Mouse (Mus musculus) left cerebral cortex, adult 8-10 months (tissue): Measurements from ENCODE around the gene Eno4. TPM values are rescaled to one million over a fixed set of nuclear protein-coding genes. Genes with fewer than 3 reads are reported as not detected.
"Not testable (repeated sequence)": the region's sequence is repeated elsewhere in the genome, so short reads cannot be mapped to it uniquely, and the experiment has no call there.

ENCODE experiments used
- DNase-seq, 2 experiments: peaks; one replicate each; pipeline ENCODE4 v3.0.0; 2022; ENCODE audit warnings: low spot score in 2 of 2
- total RNA-seq, 4 experiments: library from RNA; stranded (reverse); gene quantifications; 2 replicates each; pipeline ENCODE4 v1.2.4; 2022

Eno4 gene
- 1 to 10 TPM; 2.2 to 3.0 (median 2.7) TPM for total RNA-seq

DNA sequence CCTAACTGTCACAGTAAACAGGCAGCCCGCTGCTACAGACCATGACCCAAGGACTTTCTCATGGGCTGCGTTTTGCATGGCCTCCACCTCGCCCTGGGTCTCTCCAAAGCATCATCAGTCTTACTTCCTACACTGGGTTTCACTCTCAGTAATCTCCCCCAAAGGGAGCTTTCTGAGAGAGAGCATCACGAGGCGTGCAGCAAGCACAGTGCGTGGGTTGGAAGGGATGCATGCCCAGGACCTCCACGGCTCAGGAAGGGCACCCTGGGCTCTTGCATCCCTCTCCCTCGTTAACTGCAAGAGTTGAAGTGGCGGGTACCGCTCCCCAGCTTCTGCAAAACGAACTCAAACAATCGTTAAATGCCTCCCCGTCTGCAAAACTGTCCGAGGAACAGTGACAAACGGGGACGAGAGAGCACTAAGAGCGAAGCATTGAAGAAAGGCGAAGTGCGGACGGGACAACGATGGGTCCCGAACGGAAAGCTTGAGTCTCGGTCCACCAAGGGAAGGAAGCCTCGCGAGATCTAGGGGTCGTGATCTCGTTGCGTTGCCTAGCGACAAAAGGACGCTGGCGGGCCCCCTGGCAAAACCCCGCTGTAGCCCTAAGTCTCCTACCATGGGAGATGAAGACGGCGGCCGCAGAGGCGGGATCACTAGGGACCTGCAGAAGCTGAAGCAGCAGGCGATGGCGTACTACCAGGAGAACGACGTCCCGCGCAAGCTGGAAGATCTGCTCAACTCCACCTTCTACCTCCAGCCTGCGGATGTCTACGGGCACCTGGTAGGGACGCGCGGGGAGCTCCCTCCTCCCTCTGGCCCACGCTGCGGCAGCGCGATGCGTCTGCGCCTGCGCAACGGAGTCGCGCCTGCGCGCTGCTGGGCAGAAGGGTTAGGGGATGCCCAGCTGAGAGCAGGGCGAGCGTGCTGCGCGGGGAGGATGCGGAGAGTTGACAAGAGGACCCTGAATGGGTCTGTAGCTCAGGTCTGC, at the start of gene Eno4, which contains the start of gene Hspa12a:
Eno4 (plus strand) TSS at position 585 of the 988 bp plus-strand sequence.
Hspa12a (minus strand) TSS at position 814 of the 988 bp plus-strand sequence.
- DNase-seq, result peak; percentile 94 to 95

DNA sequence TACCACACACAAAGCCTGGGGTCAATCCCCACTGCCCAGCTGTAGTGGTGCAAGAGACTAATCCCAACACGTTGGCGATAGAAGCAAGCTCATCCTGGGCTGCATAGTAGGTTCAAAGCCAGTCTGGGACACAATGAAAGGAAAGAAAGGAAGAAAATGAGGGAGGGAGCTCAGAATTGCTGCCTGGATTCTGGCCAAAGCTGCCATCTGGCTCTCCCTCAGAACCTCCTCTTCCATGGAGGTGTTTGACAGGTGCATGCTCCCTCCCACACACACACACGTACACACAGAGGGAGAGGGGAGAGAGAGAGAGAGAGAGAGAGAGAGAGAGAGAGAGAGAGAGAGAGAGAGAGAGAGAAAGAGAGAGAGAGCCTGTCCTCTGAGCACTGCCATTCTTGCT, 47.0 kb upstream of the Eno4 start:
- DNase-seq, result peak in 1 of 2 experiments; percentile 63

DNA sequence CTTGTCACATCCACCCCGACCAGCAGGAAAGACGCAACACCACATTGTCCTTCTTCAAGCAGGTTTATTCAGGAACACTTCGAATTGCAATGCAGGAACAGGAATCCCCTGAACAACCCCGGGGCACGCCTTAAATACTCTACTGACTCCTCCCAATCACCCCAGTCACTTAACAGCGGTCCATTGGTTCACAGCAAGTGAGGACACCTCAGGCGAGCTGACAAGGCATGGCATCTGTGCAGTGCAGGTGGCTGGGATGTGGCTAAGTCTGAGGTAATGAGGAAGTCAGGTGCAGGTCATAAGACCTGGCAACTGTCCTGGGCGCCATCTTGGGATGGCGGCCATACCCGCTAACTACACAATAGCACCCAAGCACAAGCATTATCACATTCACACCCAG, 42.8 kb upstream of the Eno4 start:
- not testable (repeated sequence) for DNase-seq

DNA sequence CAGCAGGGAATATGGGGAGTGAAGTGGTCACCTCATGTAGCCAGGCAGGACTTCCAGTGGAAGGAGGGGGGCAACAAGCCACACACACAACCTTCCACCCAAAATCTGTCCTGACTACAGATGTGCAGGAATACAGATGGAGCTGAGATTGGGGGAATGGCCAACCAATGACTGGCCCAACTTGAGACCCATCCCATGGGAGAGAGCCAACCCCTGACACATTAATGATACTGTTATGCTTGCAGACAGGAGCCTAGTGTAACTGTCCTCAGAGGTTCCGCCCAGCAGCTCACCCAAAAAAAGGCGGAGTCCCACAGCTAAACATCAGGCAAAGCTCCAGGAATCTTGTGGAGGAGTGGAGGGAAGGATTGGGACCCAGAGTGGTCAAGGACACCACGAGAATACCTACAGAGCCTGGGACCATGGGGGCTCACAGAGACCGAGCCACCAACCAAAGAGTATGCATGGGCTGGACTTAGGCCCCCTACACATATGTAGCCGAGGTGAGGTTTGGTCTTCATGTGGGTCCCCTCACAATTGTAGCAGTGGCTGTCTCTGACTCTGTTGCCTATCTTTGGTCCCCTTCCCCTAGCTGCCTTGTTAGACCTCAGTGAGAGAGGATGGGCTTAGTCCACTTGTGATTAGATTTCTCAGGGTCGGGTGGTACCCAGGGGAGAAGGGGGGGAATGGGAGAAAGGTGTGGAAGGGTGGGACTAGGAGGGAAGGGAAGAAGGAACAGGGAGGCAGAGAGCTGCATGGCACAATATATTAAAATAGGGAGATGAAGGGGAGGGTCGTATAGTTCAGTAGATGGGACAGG, 39.9 kb upstream of the Eno4 start:
- no peak for DNase-seq

DNA sequence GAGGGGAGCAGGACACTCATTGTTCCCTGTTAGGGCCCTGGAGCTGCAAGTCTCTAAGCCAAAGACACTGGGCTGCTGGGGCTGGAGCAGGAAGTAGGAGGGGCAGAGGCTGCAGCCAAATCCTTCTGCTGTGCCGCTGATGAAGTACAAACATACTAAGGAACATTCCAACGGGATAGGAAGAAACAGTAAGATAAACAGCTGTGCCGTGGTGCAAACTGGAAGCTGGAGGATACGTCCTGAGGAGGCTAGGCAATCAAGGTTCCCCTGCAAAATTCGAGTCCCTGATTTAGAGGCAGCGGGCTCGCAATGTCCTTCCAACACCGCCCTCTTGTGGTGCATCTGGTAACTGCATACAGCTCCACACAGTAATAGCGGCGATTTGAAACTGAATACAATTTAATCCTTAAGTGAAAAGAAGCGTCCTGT, 39.3 kb upstream of the Eno4 start:
- DNase-seq, result peak in 1 of 2 experiments; percentile 92

DNA sequence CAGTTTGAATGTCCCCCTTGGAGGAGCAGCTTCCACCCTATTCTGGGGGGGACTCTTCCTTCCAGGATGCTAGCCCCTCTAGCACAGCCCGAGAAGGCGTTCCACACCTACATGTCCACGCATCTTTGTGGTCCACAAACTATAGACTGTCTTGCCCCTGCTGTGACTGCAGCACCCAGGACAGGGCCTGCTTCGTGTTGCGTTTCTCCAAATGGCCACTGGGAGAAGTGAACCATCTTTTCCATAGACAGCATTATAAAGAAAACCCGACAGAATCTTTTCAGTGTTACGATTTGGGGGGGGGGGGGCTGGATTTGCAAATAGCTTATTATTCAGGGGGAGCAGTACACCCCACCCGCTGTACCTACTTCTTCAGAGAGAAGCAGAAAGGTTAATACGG, 36.5 kb upstream of the Eno4 start:
- no peak for DNase-seq

DNA sequence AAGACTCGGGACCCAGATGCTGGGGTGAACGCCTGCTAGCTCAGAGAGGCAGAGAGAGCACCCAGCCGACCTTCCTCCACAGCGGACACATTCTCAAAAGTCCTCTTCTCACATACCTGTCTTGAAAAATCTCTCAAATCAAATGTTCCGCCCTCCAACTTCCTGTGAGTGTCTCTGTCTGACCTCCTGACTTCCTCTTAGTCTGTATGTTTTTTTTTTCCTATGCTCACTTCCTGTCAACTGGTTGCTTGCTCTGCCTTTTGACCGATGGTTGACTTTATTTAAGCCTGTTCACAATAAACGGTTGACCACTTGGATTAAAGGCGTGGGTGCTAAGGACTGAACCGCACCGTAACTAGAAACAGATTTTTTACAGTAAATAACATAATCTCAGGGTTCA, 35.2 kb upstream of the Eno4 start:
- DNase-seq, result no peak

DNA sequence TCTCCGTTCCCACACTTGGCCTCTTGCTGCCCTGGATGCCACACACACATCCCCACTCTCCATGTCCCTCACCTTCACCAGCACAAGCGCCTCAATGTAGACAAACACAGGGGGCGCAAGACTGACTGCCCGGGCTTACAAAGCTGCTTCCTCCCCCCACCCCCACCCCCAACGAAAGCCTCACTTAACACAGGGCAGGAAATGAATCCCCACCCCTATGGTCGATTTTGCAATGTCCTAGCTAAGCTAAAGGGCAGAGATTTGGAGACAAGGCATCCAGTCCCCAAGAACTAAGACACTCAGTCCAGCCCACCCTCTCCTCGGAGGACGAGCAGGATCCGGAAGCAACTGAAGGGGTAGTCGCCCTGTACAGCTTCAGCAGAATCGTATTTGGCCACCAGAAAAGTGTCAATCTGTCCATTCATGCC, 32.3 kb upstream of the Eno4 start:
- no peak for DNase-seq

DNA sequence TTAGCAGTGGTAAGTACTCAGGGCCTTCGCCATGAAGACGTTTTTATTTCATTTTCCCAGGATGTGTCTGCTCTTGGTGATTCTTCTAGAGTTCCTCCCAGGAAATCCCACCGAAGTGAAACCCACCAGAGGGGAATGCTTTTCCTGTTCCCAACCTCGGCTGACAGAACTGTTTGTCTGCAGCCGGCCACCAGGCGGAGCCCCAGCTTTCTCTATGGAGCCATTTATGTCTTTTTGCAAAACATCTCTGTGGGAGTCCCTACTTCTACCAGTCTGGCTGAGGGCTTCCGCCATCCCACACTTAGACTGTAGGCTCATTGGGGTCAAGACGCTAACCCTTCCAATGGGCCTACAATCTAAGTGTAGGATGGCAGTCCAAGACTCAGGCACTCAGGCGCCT, 31.8 kb upstream of the Eno4 start:
- DNase-seq, result peak in 1 of 2 experiments; percentile 71

DNA sequence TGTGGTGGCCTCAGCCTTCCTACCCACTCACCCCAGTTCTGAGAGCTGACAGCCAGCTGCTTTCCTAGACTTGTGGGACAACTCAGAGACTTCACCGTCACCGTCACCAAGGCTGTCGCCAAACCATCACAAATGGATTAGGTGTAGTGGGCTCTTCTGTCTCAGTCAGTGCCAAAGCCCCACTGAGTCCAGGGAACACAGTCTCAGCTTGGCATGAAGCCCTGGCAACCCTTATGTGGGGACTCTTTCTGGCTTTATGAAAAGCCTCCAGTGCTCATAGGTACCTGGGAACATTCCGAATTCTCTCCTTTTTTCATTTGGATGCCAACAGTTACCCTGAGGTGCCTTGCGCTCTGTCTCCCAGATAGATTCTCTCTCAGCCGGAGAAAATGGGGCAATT, 29.9 kb upstream of the Eno4 start:
- DNase-seq, result no peak

DNA sequence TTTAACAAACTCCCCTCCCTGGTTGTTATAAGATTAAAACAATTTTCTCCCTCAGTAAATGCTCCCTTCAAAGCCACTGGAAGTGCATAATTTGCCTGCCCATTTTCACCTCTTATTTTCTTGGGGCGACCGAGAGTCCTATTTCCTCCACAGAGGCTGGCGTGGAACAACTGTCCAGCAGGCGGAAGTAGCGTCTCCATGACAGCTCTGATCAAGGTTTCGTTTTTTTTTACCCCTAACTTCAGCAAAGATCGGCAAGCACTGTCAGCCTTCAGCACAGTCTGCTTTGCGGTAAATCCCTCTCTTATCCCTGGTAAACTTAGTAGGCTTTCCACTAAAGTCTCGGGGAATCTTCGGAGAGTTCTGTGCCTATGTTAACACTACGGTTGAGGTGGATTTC, 24.6 kb upstream of the Eno4 start:
- DNase-seq, result no peak

DNA sequence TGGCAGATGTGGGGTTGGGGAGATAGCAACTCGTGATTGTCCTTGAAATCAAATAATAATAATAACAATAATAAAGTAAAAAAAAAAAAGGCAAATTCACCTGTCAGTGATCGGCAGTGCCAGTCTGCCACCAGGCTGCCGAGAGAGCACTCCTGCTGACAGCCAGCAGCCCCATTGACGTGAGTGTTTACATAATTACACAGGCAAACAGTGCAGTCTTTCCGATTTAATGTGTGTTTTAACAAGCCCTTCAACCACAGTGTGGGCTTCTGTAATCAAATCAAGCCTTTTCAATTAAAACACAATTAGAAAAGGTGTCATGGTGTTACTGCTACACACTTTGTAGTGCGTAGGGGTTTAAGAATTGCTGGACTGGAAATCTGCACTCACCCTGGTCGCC, 24.1 kb upstream of the Eno4 start:
- DNase-seq, result no peak

DNA sequence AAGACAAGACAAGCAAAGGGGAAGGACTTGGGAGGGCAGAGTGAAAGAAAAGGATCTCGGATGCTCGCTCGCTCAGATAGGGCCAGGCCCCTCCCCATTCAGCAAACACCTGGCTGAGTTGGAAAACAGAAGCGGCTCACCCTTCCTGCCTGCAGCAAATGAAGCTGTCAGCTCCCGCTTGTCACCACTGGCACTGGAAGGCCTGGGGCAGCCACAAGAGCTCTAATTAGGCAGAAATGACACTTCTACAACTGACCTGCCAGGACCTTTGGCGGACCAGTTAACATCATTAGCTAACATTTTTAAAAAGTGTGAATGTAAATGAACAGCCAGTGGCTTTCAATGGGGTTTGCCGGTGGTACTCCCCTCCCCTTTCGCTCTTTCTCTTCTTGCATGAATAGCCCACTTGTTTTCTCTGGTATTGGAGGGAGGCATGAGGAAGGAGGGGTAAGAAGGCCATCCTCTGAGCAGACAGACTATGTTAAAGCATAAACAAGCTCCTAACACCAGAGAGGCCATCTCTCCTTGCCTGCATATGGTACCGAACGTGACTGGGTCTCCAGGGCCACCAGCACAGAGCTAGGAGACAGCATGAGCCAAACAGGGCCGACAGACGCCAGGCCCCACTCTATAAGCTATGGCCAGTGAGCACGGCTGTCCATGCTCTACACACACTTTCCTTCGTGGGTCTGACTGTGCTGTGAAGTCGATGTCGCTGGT, 12.0 kb upstream of the Eno4 start:
- no peak for DNase-seq

DNA sequence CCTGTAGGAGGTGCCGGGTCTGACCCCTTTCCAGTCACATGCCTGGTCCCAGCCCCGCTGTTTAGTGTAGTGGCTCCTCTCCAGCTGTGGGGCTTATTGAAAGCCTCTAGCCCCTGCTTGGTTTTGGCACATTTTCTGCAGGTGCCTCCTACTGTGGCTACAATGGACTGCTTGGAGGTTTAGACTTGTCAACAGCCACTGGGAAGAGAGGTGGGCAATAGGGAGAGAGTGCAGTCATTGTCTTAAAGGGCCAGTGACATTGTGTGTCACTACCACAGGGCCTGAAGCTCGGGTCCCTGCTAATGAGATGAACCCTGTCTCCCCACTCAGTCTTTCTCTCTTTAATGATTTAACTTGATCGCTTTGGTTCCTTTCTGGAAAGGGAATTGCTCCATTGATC, 10.2 kb upstream of the Eno4 start:
- DNase-seq, result no peak

DNA sequence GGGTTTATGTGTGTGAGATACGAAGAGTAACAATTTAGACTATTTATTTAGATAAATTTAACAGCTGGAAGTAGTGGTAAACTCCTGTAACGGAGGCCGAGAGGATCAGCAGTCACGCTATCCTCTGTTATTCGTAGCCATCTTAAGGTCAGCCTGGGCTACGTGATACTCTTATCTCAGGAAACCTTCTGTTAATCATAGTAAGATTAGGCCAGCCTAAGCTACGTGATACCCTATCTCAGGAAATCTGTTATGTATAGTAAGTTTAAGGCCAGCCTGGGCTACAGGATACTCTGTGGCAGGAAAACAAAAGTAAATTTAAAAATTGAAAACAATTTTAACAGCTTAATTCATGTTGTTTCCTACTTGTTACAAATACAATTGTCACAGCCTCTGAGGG, 2.7 kb downstream of the Eno4 start:
- DNase-seq, result no peak

DNA sequence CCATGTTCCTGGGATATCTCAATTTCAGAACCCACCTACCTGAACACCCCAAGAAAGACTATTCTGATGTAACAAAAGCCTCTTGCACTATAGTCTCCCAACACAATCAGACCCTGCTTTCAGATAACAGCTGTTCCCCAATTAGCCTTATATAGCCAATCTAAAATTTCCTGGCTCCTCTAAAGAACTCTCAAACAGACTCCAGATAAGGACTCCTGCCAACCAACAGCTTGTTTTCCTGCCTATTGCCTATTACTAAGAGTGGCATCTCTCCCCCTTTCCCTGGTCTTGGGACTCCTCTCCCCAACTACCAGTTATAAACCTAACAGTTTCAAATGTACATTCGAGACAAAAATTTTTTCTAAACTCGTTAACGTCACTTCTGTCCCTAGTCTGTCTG, 8.3 kb downstream of the Eno4 start:
- no peak for DNase-seq

DNA sequence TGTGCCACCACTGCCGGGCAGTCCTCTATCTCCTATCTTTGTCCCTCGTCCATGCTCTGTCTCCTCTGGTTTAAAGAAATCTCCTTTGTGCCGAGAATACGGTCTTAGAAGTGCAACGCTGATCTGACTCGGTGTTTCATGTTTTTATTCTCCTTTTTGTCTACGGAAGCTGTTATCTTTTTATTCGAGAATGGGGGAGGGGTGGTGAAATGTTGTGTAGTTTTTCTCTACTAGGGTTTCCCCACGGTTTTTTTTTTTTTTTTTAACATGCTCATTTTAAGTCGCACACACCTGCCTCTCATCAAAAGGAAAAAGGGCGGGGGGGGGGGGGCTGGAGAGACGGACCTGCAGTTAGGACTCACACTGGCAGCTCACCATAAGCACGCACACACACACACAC, 9.0 kb downstream of the Eno4 start:
- no peak for DNase-seq

DNA sequence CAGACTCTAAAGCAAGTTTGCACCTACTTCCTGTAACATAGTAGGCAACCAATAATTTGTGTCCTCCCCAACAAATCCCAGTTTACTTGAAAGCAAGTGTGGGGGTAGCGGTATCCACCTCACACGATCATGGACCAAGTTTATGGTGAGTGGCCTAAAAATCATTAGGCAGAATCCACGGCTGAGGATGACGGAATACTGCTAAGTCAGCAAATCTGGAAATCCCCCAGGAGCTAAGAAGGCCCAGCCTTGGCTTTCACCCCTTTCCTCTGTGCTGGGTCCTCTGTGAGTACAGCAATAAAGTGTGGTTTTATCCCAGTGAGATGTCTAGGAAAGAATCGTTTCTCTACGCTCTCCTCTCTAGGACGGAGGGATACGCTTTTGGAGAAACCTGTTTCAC, 11.6 kb downstream of the Eno4 start:
- DNase-seq, result no peak

DNA sequence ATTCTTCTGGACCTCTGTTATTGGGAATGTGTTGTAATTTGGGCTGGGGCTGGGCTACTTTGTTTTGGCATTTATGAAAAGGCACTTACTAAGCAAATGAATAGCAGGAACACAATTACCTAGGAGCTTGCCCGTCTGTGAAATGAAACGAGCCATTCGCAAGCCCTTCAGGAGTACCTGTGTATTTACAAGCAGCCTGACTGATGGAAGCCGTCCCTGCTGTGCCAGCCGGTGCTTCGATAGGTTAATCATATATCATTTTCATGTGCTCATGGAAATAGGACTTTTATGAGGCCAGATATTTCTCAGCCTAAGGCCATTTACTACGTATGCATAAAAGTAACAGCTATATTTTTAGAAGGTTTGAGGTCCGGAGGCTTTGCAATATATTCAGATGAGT, 19.8 kb downstream of the Eno4 start:
- no peak for DNase-seq

DNA sequence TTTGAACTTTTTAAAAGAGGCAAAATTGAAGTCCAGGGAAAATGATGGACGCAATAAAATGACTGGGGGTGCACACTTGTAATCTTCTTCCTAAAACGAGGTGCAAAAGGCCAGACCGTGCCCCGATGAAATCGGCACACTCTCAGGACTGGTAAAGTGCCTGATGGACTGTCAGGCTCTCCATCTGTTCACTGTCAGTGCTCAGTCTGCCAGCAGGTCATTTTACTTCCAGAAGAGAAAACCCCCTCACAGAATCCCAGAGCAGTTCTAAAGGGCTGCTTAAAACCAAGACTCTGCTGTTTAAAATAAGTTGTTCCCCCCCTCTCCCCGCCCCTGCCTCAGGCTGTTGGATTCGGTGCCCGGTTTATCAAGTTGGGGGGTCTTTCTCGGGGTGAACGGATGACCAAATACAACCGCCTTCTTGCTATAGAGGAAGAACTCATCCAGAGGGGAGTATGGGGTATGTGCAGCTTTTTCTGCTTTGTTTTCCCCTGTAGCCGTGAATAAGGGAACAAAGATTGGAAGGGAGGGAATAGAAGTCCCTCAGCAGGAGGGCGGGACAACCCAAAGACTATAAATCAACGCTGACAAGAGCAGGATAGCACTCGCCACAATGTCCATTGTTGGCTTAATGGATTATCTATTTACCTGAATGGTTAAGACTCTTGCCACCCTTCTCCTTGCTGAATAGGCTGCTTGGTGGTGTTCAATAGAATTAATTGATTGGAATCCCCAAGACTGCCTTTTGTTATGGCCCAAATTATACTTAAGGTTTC, 25.7 kb downstream of the Eno4 start:
- no peak for DNase-seq

DNA sequence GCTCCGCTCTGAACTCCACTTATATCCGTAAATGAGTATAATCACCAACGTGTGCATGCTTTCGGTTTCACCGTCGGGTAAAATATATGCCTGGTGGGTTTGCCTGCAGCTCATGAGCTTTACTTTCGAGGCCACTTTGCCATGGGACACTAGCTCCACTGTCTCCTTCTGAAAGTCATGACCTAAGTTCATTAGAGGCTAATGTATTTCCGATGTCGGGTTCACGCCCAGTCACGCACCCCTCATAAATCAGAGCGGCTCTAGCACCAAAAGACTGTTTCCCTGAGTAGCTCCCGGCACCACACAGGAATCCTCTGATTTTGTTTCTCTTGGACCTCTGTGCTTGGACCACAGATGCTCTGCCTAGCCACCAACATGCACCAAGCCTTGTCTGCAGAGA, 27.6 kb downstream of the Eno4 start:
- no peak for DNase-seq
